Mouse (Mus musculus) limb, embryonic 10.5 days (tissue): ENCODE measurements around the gene Stat6. TPM values are rescaled to one million over a fixed set of nuclear protein-coding genes. Genes with fewer than 3 reads are reported as not detected.

Experiments used
- DNase-seq: peaks from one replicate; pipeline ENCODE4 v3.0.0-alpha.2; 2017; ENCODE audit warnings: low spot score
- H3K27ac ChIP-seq: fragments of 300-500 bp; sonication (generic); 2 replicates; pipeline ENCODE4 v1.5.1; 2016; ENCODE audit warnings: mild to moderate bottlenecking
- H3K27me3 ChIP-seq: fragments of 300-500 bp; sonication (generic); 2 replicates; pipeline ENCODE4 v1.6.1; 2016; ENCODE audit warnings: low read depth, mild to moderate bottlenecking; ENCODE audit not compliant: poor library complexity, severe bottlenecking
- H3K36me3 ChIP-seq: fragments of 300-500 bp; sonication (generic); 2 replicates; pipeline ENCODE4 v1.6.1; 2016; ENCODE audit warnings: mild to moderate bottlenecking, moderate library complexity
- H3K4me1 ChIP-seq: fragments of 300-500 bp; sonication (generic); 2 replicates; pipeline ENCODE4 v1.6.1; 2016
- H3K4me3 ChIP-seq: fragments of 300-500 bp; sonication (generic); 2 replicates; pipeline ENCODE4 v1.5.1; 2016; ENCODE audit warnings: mild to moderate bottlenecking, moderate library complexity
- H3K9me3 ChIP-seq: fragments of 300-500 bp; sonication (generic); replicated peaks from 2 replicates; pipeline ENCODE4 v1.6.1; 2016; ENCODE audit warnings: mild to moderate bottlenecking
- WGBS: fragments of 180-500 bp; shearing (Covaris S2); methylation state at CpG from one replicate; pipeline ENCODE4 v1.1.7; 2016; 5-methylcytosine and 5-hydroxymethylcytosine counted together
- polyA plus RNA-seq: library from polyadenylated mRNA; unstranded; fragments of >200 nt; fragmentation: Nextera tagmentation; extraction: Ambion mirVana; gene quantifications from 2 replicates; pipeline ENCODE4 v1.2.1, GENCODE M21; 2016

Stat6 gene
- polyA plus RNA-seq, 1 experiment from 2014 or later = 9.7 TPM

- no peak for DNase-seq
- WGBS = 91% methylated on average over 2 of the region's 2 CpGs
Measured at GRCm38 (mm10) chr10:127670185-127670584, 27.4 kb downstream of the Stat6 start.

GRCm38 (mm10) chr10:127671276-127671675 is 28.5 kb downstream of the Stat6 start:
- DNase-seq = peak; percentile 36
- Histone ChIP-seq H3K27me3 (no peaks in the 10 kb centered on the region), H3K36me3 (no peaks in the 10 kb centered on the region), H3K27ac (no peak overlapping the region), H3K9me3 (no peaks in the 10 kb centered on the region), H3K4me3 (no peak overlapping the region), H3K4me1 (peaks cover 40% of the 10 kb centered on the region)
- 38% methylated on average over 2 of the region's 2 CpGs for WGBS

More at GRCm38 (mm10) chr10:127670185-127670584, 27.4 kb downstream of the Stat6 start:
- H3K27me3 ChIP-seq = peaks cover 6% of the 10 kb centered on the region; the same call in 1 of the 2 replicates
- no peaks in the 10 kb centered on the region for H3K9me3 ChIP-seq
- H3K4me3 ChIP-seq = no peak overlapping the region
- no peak overlapping the region for H3K27ac ChIP-seq
- peaks cover 50% of the 10 kb centered on the region for H3K4me1 ChIP-seq
- no peaks in the 10 kb centered on the region for H3K36me3 ChIP-seq

- Histone ChIP-seq H3K4me1 (peaks cover 21% of the 10 kb centered on the region), H3K9me3 (no peaks in the 10 kb centered on the region)
Measured at GRCm38 (mm10) chr10:127674046-127674655, 31.4 kb downstream of the Stat6 start.

GRCm38 (mm10) chr10:127674794-127675522 is 32.2 kb downstream of the Stat6 start:
- Histone ChIP-seq H3K36me3 (no peaks in the 10 kb centered on the region), H3K9me3 (no peaks in the 10 kb centered on the region), H3K27me3 (no peaks in the 10 kb centered on the region), H3K4me1 (peaks cover 13% of the 10 kb centered on the region; the same call in 1 of the 2 replicates), H3K4me3 (no peak overlapping the region), H3K27ac (no peak overlapping the region)
- 88% methylated on average over 8 of the region's 8 CpGs for WGBS
- peak; percentile 57 for DNase-seq

More at GRCm38 (mm10) chr10:127674046-127674655, 31.4 kb downstream of the Stat6 start:
- WGBS = 90% methylated on average over 6 of the region's 6 CpGs
- Histone ChIP-seq H3K27ac (no peak overlapping the region), H3K4me3 (no peak overlapping the region), H3K36me3 (no peaks in the 10 kb centered on the region), H3K27me3 (no peaks in the 10 kb centered on the region)
- no peak for DNase-seq

GRCm38 (mm10) chr10:127675859-127676398 is 33.1 kb downstream of the Stat6 start:
- Histone ChIP-seq H3K27me3 (no peaks in the 10 kb centered on the region), H3K36me3 (peaks cover 1% of the 10 kb centered on the region; the same call in 1 of the 2 replicates), H3K9me3 (no peaks in the 10 kb centered on the region), H3K27ac (peak overlapping the region; percentile 84), H3K4me1 (peaks cover 10% of the 10 kb centered on the region; the same call in 1 of the 2 replicates), H3K4me3 (peak overlapping the region; percentile 75)
- 50% methylated on average over 5 of the region's 5 CpGs for WGBS
- no peak for DNase-seq

GRCm38 (mm10) chr10:127676691-127677548 is 34.1 kb downstream of the Stat6 start:
- no peaks in the 10 kb centered on the region for H3K9me3 ChIP-seq
- peak overlapping the region; percentile 84 for H3K27ac ChIP-seq

GRCm38 (mm10) chr10:127677591-127678336 is 35.0 kb downstream of the Stat6 start:
- Histone ChIP-seq H3K4me3 (peak overlapping the region; percentile 75), H3K27me3 (no peaks in the 10 kb centered on the region), H3K27ac (peak overlapping the region; percentile 84), H3K4me1 (peaks cover 10% of the 10 kb centered on the region; the same call in 1 of the 2 replicates), H3K9me3 (no peaks in the 10 kb centered on the region), H3K36me3 (peaks cover 6% of the 10 kb centered on the region)
- DNase-seq = peak; percentile 54
- WGBS = 18% methylated on average over 14 of the region's 14 CpGs

More at GRCm38 (mm10) chr10:127676691-127677548, 34.1 kb downstream of the Stat6 start:
- Histone ChIP-seq H3K36me3 (peaks cover 5% of the 10 kb centered on the region), H3K27me3 (no peaks in the 10 kb centered on the region), H3K4me3 (peak overlapping the region; percentile 75), H3K4me1 (peaks cover 10% of the 10 kb centered on the region; the same call in 1 of the 2 replicates)
- DNase-seq = peak; percentile 95
- under 1% methylated on average over 70 of the region's 71 CpGs for WGBS

GRCm38 (mm10) chr10:127679208-127679607 is 36.4 kb downstream of the Stat6 start:
- 95% methylated on average over 1 of the region's 1 CpGs for WGBS
- Histone ChIP-seq H3K27ac (no peak overlapping the region), H3K9me3 (no peaks in the 10 kb centered on the region), H3K36me3 (peaks cover 8% of the 10 kb centered on the region), H3K4me3 (no peak overlapping the region), H3K4me1 (peaks cover 10% of the 10 kb centered on the region; the same call in 1 of the 2 replicates), H3K27me3 (no peaks in the 10 kb centered on the region)
- DNase-seq = no peak

- H3K4me3 ChIP-seq = no peak overlapping the region
- H3K27me3 ChIP-seq = no peaks in the 10 kb centered on the region
- peaks cover 10% of the 10 kb centered on the region; the same call in 1 of the 2 replicates for H3K4me1 ChIP-seq
- peaks cover 8% of the 10 kb centered on the region for H3K36me3 ChIP-seq
- no peak overlapping the region for H3K27ac ChIP-seq
- H3K9me3 ChIP-seq = no peaks in the 10 kb centered on the region
- DNase-seq = no peak
- 95% methylated on average over 3 of the region's 3 CpGs for WGBS
Measured at GRCm38 (mm10) chr10:127679881-127680280, 37.1 kb downstream of the Stat6 start.

- Histone ChIP-seq H3K27me3 (no peaks in the 10 kb centered on the region), H3K4me1 (peaks cover 4% of the 10 kb centered on the region; the same call in 1 of the 2 replicates), H3K9me3 (no peaks in the 10 kb centered on the region), H3K27ac (no peak overlapping the region), H3K36me3 (peaks cover 12% of the 10 kb centered on the region), H3K4me3 (no peak overlapping the region)
- WGBS = 89% methylated on average over 6 of the region's 6 CpGs
- DNase-seq = no peak
Measured at GRCm38 (mm10) chr10:127682886-127683285, 40.1 kb downstream of the Stat6 start.

GRCm38 (mm10) chr10:127691053-127691452 is 48.3 kb downstream of the Stat6 start:
- H3K27me3 ChIP-seq = no peaks in the 10 kb centered on the region
- no peak overlapping the region for H3K4me3 ChIP-seq
- H3K36me3 ChIP-seq = peaks cover 69% of the 10 kb centered on the region
- H3K27ac ChIP-seq = no peak overlapping the region
- 38% methylated on average over 1 of the region's 1 CpGs for WGBS
- no peak for DNase-seq
- H3K9me3 ChIP-seq = no peaks in the 10 kb centered on the region
- H3K4me1 ChIP-seq = no peaks in the 10 kb centered on the region

- H3K4me1 ChIP-seq = no peaks in the 10 kb centered on the region
- no peak overlapping the region for H3K4me3 ChIP-seq
- H3K36me3 ChIP-seq = peaks cover 90% of the 10 kb centered on the region
- no peak overlapping the region for H3K27ac ChIP-seq
- no peaks in the 10 kb centered on the region for H3K9me3 ChIP-seq
- H3K27me3 ChIP-seq = no peaks in the 10 kb centered on the region
- 59% methylated on average over 2 of the region's 2 CpGs for WGBS
- no peak for DNase-seq
Measured at GRCm38 (mm10) chr10:127694636-127695035, 51.9 kb downstream of the Stat6 start.
